Mouse (Mus musculus) stomach, postnatal 0 days (tissue): ENCODE measurements at regions not wholly inside any gene's neighbourhood (a gene's known extent, or its start where the extent isn't known, plus 50 kb on each side); places are given as distances from the start of the nearest gene placed in this dataset.

Source experiments
- CTCF ChIP-seq: IDR thresholded peaks from 2 replicates; pipeline ENCODE4 v1.5.1; 2016; ENCODE audit warnings: antibody characterized with exemption, low read depth, mild to moderate bottlenecking, moderate library complexity
- EP300 ChIP-seq: optimal IDR thresholded peaks from 2 replicates; pipeline ENCODE3; 2016; ENCODE audit warnings: antibody characterized with exemption

GRCm38 (mm10) chr1:90497568-90497967 is 105.2 kb upstream of the Cops8 start:
- TF ChIP-seq CTCF: no peak
- TF ChIP-seq EP300: no peak
